11 mouse cellular contexts compared by ENCODE assay signal in genomic region chr4:148491448-148491847, GRCm38 (mm10). TPM values are rescaled to one million over a fixed set of nuclear protein-coding genes. Genes with fewer than 3 reads are reported as not detected.
DNase-seq lines count a peak whose midpoint lies in the region; ATAC-seq and TF ChIP-seq lines count a peak whose summit lies in the region.
"Had no signal": no experiment of that assay in that cellular context is flagged by ENCODE, and none has a peak within 500 bp of the region (broad histone marks: within the 10 kb centered on the region; RNA-seq: fewer than 3 reads in every experiment).

No protein-coding gene starts in this region.

- no peaks in the 10 kb centered on the region for H3K9me3 ChIP-seq in midbrain, postnatal 0 days (ENCODE audit: low read length)
- no peaks in the 10 kb centered on the region for H3K9me3 ChIP-seq in midbrain, embryonic 10.5 days (replicated peaks)
- H3K9me3 ChIP-seq in hindbrain, embryonic 16.5 days (ENCODE audit: control insufficient read depth, low read length), result no peaks in the 10 kb centered on the region
- H3K9me3 ChIP-seq: embryonic facial prominence, embryonic 15.5 days; hindbrain, embryonic 13.5 days; limb, embryonic 13.5 days had no signal

- WGBS in midbrain, postnatal 0 days, result 76% methylated on average over 7 of the region's 7 CpGs
- 90% methylated on average over 7 of the region's 7 CpGs for WGBS in midbrain, embryonic 10.5 days
- WGBS in hindbrain, embryonic 16.5 days, result 66% methylated on average over 7 of the region's 7 CpGs

- no peak for ATAC-seq in midbrain, postnatal 0 days (ENCODE audit: low FRiP score)
- no peak for ATAC-seq in hindbrain, embryonic 16.5 days
- ATAC-seq: Patski had no signal

- H3K9ac ChIP-seq in midbrain, postnatal 0 days (replicated peaks; ENCODE audit: low read length, poor library complexity, severe bottlenecking), result no peak overlapping the region
- H3K9ac ChIP-seq in hindbrain, embryonic 16.5 days (ENCODE audit: low read depth, low read length), result no peak overlapping the region
- H3K9ac ChIP-seq: embryonic facial prominence, embryonic 15.5 days; hindbrain, embryonic 13.5 days; limb, embryonic 13.5 days had no signal

- H3K36me3 ChIP-seq in midbrain, postnatal 0 days (ENCODE audit: insufficient read depth, low read length), result peaks cover 73% of the 10 kb centered on the region
- H3K36me3 ChIP-seq in midbrain, embryonic 10.5 days, result peaks cover 97% of the 10 kb centered on the region
- H3K36me3 ChIP-seq in hindbrain, embryonic 16.5 days (ENCODE audit: control insufficient read depth, insufficient read depth, low read length), result peaks cover 38% of the 10 kb centered on the region

- no peak overlapping the region for H3K4me2 ChIP-seq in midbrain, postnatal 0 days (ENCODE audit: low read depth, low read length, poor library complexity, severe bottlenecking)
- no peak overlapping the region for H3K4me2 ChIP-seq in hindbrain, embryonic 16.5 days (ENCODE audit: low read length)
- H3K4me2 ChIP-seq: embryonic facial prominence, embryonic 15.5 days; hindbrain, embryonic 13.5 days; limb, embryonic 13.5 days had no signal

- no peak overlapping the region for H3K27ac ChIP-seq in midbrain, postnatal 0 days (ENCODE audit: low read depth, low read length)
- H3K27ac ChIP-seq in midbrain, embryonic 10.5 days (replicated peaks), result no peak overlapping the region
- H3K27ac ChIP-seq in hindbrain, embryonic 16.5 days (ENCODE audit: low read depth, low read length), result no peak overlapping the region; the same call in 1 of the 2 replicates
- H3K27ac ChIP-seq: embryonic facial prominence, embryonic 15.5 days; hindbrain, embryonic 13.5 days; limb, embryonic 13.5 days had no signal

- H3K4me1 ChIP-seq in midbrain, postnatal 0 days (ENCODE audit: insufficient read depth, low read length), result no peaks in the 10 kb centered on the region
- no peaks in the 10 kb centered on the region for H3K4me1 ChIP-seq in midbrain, embryonic 10.5 days
- no peaks in the 10 kb centered on the region; the same call in none of the 2 replicates for H3K4me1 ChIP-seq in hindbrain, embryonic 16.5 days (ENCODE audit: control insufficient read depth, insufficient read depth, low read depth, low read length)
- H3K4me1 ChIP-seq: embryonic facial prominence, embryonic 15.5 days had no signal

- no peaks in the 10 kb centered on the region for H3K27me3 ChIP-seq in midbrain, postnatal 0 days (ENCODE audit: insufficient read depth, low read length)
- no peaks in the 10 kb centered on the region for H3K27me3 ChIP-seq in midbrain, embryonic 10.5 days (ENCODE audit: low read depth, poor library complexity, severe bottlenecking)
- H3K27me3 ChIP-seq in hindbrain, embryonic 16.5 days (replicated peaks; ENCODE audit: control insufficient read depth, insufficient read depth, low read length), result no peaks in the 10 kb centered on the region
- H3K27me3 ChIP-seq: embryonic facial prominence, embryonic 15.5 days; hindbrain, embryonic 13.5 days; limb, embryonic 13.5 days; Patski had no signal

- peak; percentile 32; the same call in 1 of the 2 replicates for TF ChIP-seq CTCF in midbrain, postnatal 0 days (IDR thresholded peaks at IDR 0.05)

- DNase-seq in heart, adult 11 months, result peak; percentile 91
- DNase-seq in heart, adult 18-20 months, result no peak
- peak; percentile 43 for DNase-seq in midbrain, postnatal 0 days (ENCODE audit: low spot score)
- DNase-seq in midbrain, embryonic 10.5 days (ENCODE audit: low spot score), result no peak
- DNase-seq in cerebellum, adult 9-10 months, result peak; percentile 73
- peak; percentile 53 to 55 for DNase-seq in layer of hippocampus, postnatal 36 days

- no peak overlapping the region for H3K4me3 ChIP-seq in midbrain, postnatal 0 days (ENCODE audit: low read depth, low read length)
- H3K4me3 ChIP-seq in midbrain, embryonic 10.5 days, result no peak overlapping the region
- no peak overlapping the region for H3K4me3 ChIP-seq in hindbrain, embryonic 16.5 days (ENCODE audit: low read length)
- H3K4me3 ChIP-seq: embryonic facial prominence, embryonic 15.5 days; hindbrain, embryonic 13.5 days; limb, embryonic 13.5 days had no signal

RNA-seq across cellular contexts. Expression of gene Angptl7, which starts 8.8 kb away (rescaled TPM):
- 1 to 10 TPM; 1.2 to 2.0 TPM for total RNA-seq in heart, adult 18-20 months (2021)
- total RNA-seq in midbrain, postnatal 0 days (2014; rRNA removed), result 0.09 and 0.11 TPM in 2 replicates
- 0.25 and 0.36 TPM in 2 replicates for polyA plus RNA-seq in midbrain, postnatal 0 days (2015; fragmentation: Nextera tagmentation; extraction: Ambion mirVana)
- 0.16 and 0.21 TPM in 2 replicates for polyA plus RNA-seq in midbrain, embryonic 10.5 days (2016; fragmentation: Nextera tagmentation; extraction: Ambion mirVana)
- under 1 TPM in 1 of 2 experiments, not detected in 1; 0.28 TPM for total RNA-seq in layer of hippocampus, postnatal 36 days (2021)
- 0.23 and 0.24 TPM in 2 replicates for polyA plus RNA-seq in hindbrain, embryonic 16.5 days (2015; fragmentation: Nextera tagmentation; extraction: Ambion mirVana)

RNA-seq across cellular contexts. Expression of gene Mtor, which starts 43.0 kb away (rescaled TPM):
- 10 to 100 TPM; 49.8 to 51.4 TPM for total RNA-seq in heart, adult 18-20 months (2021)
- total RNA-seq in midbrain, postnatal 0 days (2014; rRNA removed), result 54.5 and 59.6 TPM in 2 replicates
- 24.3 and 27.8 TPM in 2 replicates for polyA plus RNA-seq in midbrain, postnatal 0 days (2015; fragmentation: Nextera tagmentation; extraction: Ambion mirVana)
- 20.8 and 25.6 TPM in 2 replicates for polyA plus RNA-seq in midbrain, embryonic 10.5 days (2016; fragmentation: Nextera tagmentation; extraction: Ambion mirVana)
- 10 to 100 TPM; 80.7 to 85.9 TPM for total RNA-seq in layer of hippocampus, postnatal 36 days (2021)
- 20.6 and 22.7 TPM in 2 replicates for polyA plus RNA-seq in hindbrain, embryonic 16.5 days (2015; fragmentation: Nextera tagmentation; extraction: Ambion mirVana)

RNA-seq across cellular contexts. Expression of gene Ubiad1, which starts 46.9 kb away (rescaled TPM):
- total RNA-seq in heart, adult 18-20 months (2021), result 10 to 100 TPM; 17.6 to 18.7 TPM
- 16.0 and 19.8 TPM in 2 replicates for total RNA-seq in midbrain, postnatal 0 days (2014; rRNA removed)
- polyA plus RNA-seq in midbrain, postnatal 0 days (2015; fragmentation: Nextera tagmentation; extraction: Ambion mirVana), result 12.7 and 14.6 TPM in 2 replicates
- 26.2 and 28.3 TPM in 2 replicates for polyA plus RNA-seq in midbrain, embryonic 10.5 days (2016; fragmentation: Nextera tagmentation; extraction: Ambion mirVana)
- total RNA-seq in layer of hippocampus, postnatal 36 days (2021), result 1 to 10 TPM; 7.9 to 8.4 TPM
- polyA plus RNA-seq in hindbrain, embryonic 16.5 days (2015; fragmentation: Nextera tagmentation; extraction: Ambion mirVana), result 19.6 and 20.6 TPM in 2 replicates

Comparison
In these comparisons a context has a peak if more than half of its experiments do, and no peak if none do; other contexts are left out.
1. DNase-seq: peak in heart, adult 11 months (single experiment), midbrain, postnatal 0 days (single experiment), cerebellum, adult 9-10 months (single experiment) and layer of hippocampus, postnatal 36 days (2 of 2); none in heart, adult 18-20 months (0 of 2) and midbrain, embryonic 10.5 days (single experiment).